Mouse (Mus musculus): ENCODE measurements at regions not wholly inside any gene's neighbourhood (a gene's known extent, or its start where the extent isn't known, plus 50 kb on each side); places are given as distances from the start of the nearest gene placed in this dataset.
A peak's percentile ranks its signal among the peaks of the same experiment; 100 is the strongest.

DNA sequence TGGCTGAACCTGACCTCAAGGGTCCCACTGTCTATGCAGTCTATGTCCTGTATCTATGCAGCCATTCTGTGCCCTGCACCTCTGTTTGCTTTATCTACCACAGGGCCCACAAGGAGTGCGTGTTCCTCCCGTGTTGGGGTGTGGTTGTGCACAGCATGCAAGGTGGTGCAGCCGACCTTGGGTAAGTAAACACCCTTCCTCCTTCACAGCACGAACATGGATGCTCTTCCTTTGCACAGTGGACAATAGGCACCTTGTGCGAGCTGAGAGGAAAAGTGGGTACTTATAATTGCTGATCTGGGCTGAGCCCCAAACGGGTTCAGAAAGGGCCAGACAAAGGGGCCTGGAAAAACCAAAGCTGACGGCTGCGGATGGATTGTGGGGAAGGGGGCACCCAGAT is 91.3 kb upstream of the 1600014C23Rik start:
- DNase-seq (ENCODE audit: low spot score in 2 of 2): no peak

DNA sequence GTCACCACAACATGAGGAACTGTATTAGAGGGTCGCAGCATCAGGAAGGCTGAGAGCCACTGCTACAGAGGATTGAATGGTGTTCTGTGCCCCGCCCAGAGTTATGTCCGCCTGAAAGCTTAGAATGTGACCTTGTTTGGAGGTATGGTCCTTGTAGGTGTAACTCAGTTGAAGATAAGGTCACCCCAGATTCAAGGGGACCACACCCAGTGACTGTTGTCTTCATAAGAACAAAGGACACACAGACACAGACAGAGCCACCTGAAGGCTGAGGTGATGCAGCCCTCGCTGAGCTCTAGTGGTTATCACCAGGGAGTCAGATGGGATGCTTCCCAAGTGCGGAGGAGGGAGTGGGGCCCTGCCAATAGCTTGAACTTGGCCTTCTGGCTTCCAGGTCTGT is 89.9 kb upstream of the 1600014C23Rik start:
- DNase-seq (ENCODE audit: low spot score in 2 of 2): no peak

DNA sequence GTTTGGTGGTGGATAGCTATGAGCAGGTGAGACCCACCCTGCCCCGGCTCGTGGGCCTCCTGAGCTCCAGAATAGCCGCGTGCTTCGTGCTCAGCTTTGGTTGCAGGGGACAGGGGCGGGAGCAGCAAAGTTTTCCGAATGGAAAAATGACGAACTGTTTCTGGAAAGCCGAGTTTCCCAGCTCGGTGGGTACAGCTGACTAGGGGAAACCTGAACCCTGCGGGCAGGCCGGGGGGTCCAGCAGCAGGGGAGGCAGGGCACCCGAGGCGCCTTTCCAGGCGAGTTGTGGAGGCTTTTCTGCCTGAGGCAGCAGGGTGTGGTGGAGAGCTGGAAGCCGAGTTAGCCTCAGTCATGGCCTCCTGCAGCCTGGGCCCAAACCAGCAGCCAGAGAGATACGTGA is 88.8 kb upstream of the 1600014C23Rik start:
- no peak for DNase-seq (ENCODE audit: low spot score in 2 of 2)

DNA sequence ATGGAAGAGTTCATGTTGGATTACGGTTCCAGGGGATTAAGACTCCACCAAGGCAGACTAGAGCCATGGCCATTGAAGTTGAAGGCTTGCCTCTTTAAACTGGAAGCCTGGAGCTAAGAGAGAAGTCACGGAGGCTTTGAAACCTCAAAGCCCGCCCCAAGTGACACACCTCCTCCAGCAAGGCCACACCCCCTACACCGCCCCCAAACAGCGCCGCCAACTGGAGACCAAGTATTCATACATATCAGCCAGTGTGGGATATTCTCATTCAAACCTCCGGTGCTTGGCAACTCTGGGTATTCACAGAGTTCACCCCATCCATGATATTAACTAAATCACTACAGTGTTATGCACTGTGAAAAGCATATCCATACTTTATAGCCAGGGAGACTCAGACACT is 87.7 kb upstream of the 1600014C23Rik start:
- DNase-seq (ENCODE audit: low spot score in 2 of 2): no peak

DNA sequence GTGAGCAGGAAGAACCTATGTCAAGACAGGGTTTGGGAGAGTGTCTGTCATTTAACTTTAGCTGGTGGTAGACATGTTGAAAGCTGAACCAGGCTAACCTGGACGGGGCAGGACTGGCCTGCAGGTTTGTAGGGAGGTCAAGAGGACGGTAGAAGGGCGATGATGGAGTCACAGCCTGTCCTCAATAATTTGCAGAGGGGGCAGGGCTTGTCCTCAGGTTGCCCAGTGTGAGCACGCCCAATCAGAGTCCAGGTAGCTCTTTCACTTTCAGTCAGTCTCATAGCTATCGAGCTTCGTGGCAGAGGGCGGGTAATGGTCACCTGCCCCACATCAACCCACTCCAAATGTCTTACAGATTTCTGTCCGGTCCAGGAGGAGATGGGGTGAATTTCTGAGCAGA is 85.5 kb upstream of the 1600014C23Rik start:
- DNase-seq (ENCODE audit: low spot score in 2 of 2): no peak

DNA sequence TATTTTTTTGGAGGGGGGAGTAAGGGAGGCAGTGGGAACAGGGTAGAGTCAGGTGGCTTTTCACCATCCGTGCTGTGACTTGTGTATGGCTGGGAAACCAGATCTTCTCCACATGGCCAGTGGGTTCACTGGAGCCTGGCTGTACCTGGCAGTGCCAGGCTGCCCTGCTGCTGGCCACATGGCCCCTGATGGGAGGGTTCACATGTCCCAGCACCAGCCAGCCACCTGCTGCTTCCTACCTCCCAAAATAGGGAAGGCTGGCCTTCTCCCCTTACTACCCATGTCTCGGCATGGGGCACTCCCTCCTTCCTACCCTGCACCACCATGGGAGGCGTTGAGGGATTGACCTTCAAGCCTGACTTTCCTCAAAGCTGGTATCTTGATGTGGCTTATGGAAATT is 82.9 kb upstream of the 1600014C23Rik start:
- no peak for DNase-seq (ENCODE audit: low spot score in 2 of 2)

GRCm38 (mm10) chr17:45815833-45816232 is 82.2 kb upstream of the 1600014C23Rik start:
- no peak for DNase-seq (ENCODE audit: low spot score in 2 of 2)

- no peak for DNase-seq (ENCODE audit: low spot score in 2 of 2)
Observed at GRCm38 (mm10) chr17:45815341-45815740, 81.7 kb upstream of the 1600014C23Rik start.

DNA sequence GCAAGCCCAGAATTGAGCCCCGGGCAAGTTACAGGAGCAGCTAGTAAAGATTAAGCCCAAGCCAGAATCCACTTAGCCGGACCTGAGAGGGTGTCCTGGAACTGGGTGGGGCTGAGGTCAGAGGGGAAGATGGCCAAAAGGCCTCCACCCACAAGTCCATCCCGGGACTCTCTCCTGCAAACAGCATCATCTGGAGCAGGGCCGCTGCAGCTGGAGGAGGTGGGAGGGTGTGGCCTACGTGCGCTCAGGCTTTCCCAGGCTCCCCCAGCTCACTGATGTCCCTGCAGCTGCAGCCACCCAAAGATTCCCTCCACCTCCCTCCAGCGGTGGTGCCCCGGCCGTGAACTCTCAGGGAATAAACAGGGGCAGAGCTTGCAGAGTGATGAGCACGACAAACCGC is 80.9 kb upstream of the 1600014C23Rik start:
- no peak for DNase-seq (ENCODE audit: low spot score in 2 of 2)

- no peak for DNase-seq (ENCODE audit: low spot score in 2 of 2)
Observed at GRCm38 (mm10) chr17:45813956-45814355, 80.3 kb upstream of the 1600014C23Rik start.

DNA sequence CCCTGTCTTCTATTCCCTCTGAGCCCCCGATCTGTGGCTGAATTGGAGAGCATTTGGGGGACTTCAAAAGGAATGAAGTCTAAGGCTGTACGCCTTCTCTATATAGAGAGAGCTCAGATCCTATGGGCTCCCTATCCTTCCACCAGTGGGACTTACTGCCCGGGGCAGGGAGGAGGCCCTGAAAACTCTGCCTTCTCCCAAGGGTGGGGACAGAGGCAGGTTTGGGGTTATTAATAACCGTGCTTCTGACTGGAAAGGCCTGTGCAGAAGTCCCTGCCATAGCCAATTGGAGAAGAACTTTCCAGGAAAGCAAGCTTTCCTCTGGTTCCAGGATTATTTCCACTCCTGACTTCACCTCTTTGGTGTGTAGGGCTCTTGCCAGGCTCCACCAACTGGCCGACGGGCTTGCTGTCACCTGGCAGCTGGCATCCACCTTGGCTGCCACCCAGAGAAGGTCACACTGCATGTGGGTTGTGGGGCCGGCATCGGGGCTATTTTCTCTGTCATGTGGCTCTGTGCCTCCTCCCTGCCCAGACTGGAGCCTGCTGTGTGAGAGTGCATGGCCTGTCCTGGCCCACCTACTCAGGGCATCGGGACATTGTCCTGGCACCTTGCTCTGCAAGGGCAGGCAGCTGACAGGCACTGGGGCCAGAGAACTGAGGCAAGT is 78.8 kb upstream of the 1600014C23Rik start:
- DNase-seq (ENCODE audit: low spot score in 2 of 2): no peak

DNA sequence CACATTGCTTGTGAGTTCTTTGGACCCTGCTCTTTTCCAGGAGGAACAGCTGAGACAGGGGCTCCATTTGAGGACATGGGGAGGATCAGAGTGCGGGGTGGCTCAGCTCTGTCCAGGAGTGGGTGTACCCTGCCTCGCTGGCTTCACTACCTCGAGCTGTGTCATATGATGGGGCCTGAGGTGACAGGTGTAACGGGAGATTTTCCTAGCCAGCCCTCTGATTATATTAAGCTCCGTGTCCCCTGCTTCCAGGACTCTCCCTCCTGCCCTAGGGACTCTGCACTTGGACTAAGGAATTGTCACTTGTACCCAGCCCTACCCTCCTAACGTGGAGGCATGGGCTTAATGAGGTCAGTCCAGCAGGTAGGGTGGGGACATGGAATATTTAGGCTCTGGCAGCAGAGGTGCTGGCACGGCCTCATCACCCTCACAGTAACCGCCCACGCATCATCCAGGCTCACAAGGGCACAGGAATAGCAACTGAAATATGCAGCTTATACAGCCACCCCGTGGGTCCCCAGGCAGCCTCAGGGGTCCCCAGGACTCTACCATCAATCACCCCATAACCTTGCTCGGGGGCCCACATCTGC is 78.1 kb upstream of the 1600014C23Rik start:
- no peak for DNase-seq (ENCODE audit: low spot score in 2 of 2)

DNA sequence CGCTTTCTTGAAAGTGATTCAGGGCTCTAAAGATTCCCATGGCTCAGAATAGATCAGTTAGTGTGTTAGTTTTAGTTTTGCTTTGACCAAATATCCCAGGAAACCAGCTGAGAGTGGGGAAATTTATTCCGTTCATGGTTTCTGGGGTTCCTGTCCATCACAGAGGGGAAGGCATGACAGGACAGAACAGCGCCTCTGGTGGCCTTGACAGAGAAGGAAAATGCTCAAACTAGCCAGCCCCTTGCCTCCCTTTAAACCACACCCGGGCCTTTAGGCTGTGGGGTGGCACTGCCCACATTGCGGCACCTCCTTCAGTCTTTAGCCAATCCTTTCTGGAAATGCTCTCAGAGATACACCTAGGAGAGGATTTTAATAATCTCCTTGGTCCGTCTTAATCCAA is 76.1 kb upstream of the 1600014C23Rik start:
- no peak for DNase-seq (ENCODE audit: low spot score in 2 of 2)

GRCm38 (mm10) chr17:45808374-45808773 is 74.7 kb upstream of the 1600014C23Rik start:
- DNase-seq (ENCODE audit: low spot score in 2 of 2): no peak

DNA sequence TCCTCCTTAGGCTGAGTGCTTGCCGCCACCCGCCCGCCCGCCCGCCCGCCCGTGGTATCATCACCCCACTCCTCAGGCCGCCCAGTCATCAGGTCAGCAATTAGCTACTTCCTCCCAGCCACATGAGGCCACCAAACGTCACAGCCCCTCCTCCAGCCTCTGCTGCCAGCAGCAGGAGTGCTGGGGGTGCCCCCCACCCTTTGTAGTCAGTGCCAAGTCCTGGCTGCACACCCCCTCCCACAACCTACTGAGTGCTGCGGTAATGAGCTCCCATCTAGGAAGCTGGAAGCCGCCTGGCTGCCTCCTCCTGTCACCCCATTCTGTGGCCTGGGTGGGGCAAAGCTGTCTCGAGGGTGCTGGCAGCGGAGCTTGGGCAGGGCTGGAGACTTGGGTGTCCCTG is 73.8 kb upstream of the 1600014C23Rik start:
- peak; percentile 12 to 27 for DNase-seq (ENCODE audit: low spot score in 2 of 2)

DNA sequence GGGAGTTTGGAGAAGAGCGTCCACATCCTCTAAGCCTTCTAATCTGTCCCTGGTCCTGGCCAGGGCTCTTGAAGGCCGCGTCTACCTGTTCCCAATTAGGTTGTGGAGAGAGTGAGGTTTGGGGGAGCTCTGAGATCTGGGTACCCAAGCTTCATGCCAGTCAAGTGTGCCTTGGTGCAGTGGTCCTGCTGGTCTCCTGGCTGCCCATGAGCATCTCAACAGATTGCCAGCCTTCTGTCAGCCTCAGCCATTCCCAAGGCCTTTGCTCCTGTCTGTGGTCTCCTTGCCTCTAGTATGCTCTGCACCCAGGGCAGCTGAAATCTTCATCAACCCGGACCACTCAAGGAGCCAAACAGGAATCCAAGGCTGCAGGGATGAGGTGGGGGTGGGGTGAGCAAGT is 73.2 kb upstream of the 1600014C23Rik start:
- no peak for DNase-seq (ENCODE audit: low spot score in 2 of 2)

- no peak for DNase-seq (ENCODE audit: low spot score in 2 of 2)
Observed at GRCm38 (mm10) chr17:45806430-45806829, 72.8 kb upstream of the 1600014C23Rik start.

DNA sequence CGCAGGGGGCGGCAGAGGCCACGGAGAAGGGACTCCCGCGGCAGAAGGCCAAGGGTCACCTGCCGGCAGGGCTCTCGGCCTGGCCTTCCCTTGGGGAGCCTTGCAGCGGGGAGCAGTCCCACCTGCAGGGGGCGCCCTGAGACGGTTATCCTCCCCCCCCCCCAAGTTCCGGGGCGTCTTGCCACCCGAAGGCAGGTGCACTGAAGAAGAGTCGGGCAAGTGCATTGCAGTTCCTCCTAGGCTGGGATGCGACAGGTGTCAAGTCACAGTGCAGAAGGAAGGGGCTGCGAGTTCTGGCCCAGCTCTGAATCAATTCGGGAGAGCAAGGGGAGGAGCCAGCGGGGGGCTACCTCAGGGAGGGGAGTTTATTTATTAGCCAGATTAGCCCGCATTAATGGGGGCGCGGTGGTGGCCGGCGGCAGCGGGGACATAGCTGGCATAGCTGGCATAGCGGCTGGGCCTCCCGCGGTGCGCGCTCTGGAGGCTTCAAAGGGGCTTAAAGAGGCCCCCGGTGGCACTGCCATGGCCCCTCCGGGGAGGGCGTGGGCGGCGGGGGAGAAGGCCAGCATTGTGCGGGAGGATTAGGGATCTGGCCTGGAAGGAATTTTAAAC is 71.9 kb upstream of the 1600014C23Rik start:
- no peak for DNase-seq (ENCODE audit: low spot score in 2 of 2)

GRCm38 (mm10) chr17:45803331-45803730 is 69.7 kb upstream of the 1600014C23Rik start:
- no peak for DNase-seq (ENCODE audit: low spot score in 2 of 2)

DNA sequence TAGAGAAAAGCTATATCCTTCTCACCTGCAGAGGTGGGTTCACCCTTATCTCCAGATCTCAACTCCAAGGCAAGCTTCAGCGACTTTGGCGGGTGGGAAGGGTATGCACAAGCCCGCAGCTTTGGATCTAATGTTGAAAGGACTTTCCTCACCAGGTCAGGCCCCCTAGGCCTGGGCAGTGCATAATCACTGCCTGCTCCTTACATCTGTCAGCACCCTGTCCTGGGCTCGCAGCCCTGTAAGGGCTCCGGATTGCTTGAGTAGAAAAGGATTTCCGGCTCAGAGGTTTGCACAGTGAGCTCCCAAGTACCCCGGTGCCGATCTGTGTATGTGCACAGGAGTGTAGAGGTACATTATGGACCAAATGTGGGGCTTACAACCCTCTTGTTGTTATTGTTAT is 68.8 kb upstream of the 1600014C23Rik start:
- no peak for DNase-seq (ENCODE audit: low spot score in 2 of 2)

DNA sequence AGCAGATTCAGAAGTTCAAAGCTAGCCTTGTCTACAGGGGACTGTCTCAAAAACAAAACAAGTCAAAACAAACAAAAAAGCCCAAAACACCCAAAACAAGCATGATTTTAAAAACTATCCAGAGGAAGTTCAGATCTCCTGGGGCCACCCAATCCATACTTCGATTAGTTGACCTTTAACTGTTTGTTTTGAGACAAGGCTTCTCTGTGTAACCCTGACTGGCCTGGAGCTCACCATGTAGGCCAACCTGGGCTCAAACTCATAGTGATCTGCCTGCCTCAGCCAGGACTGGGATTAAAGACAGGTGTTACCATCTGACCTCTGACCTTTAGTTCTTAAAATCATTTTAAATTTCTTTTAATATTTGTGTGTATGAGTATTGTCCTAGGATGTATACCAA is 66.1 kb upstream of the 1600014C23Rik start:
- no peak for DNase-seq (ENCODE audit: low spot score in 2 of 2)

GRCm38 (mm10) chr17:45798996-45799395 is 65.4 kb upstream of the 1600014C23Rik start:
- peak; percentile 23 to 45 for DNase-seq (ENCODE audit: low spot score in 2 of 2)

DNA sequence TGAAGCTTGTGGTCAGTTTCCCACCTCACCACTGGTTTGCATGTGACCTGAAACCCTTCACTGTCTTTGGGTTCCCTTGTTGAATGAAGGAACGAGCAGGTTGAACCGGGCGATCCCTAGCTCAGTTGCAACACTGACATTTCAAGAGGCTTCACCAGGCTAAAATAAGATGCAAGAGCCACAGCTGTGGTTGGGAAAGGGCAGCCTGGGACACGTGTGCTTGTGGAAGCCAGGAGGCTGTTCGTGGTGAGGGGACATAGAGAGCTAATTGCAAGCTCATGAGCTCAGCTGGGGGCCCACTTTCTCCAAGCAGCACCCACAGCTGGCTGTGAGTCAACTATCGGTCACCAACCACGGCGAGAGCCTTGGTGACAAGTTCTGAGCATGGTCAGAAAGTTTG is 64.8 kb upstream of the 1600014C23Rik start:
- DNase-seq (ENCODE audit: low spot score in 2 of 2): no peak

All from right cerebral cortex, postnatal 36 days (tissue).